Mouse (Mus musculus) embryonic facial prominence, embryonic 11.5 days (tissue): ENCODE data around the gene Cyp2w1. TPM values are rescaled to one million over a fixed set of nuclear protein-coding genes. Genes with fewer than 3 reads are reported as not detected.

Experiments
- ATAC-seq: fragments of 200-750 bp; cut with Nextera tagmentation; replicated peaks from 2 replicates; pipeline ENCODE4 v1.8.0; 2017; ENCODE audit warnings: low read depth; ENCODE audit not compliant: insufficient number of reproducible peaks, low FRiP score, low TSS enrichment
- DNase-seq: peaks from one replicate; pipeline ENCODE4 v3.0.0-alpha.2; 2015; ENCODE audit warnings: low spot score
- H3K27ac ChIP-seq: fragments of 300-500 bp; sonication (generic); replicated peaks from 2 replicates; pipeline ENCODE4 v1.5.1; 2014; ENCODE audit warnings: mild to moderate bottlenecking, low read depth, low read length, control low read depth
- H3K27me3 ChIP-seq: fragments of 300-500 bp; sonication (generic); 2 replicates; pipeline ENCODE4 v1.6.1; 2014; ENCODE audit warnings: mild to moderate bottlenecking, low read length, moderate library complexity, mixed read lengths; ENCODE audit not compliant: control insufficient read depth, insufficient read depth
- H3K36me3 ChIP-seq: fragments of 300-500 bp; sonication (generic); replicated peaks from 2 replicates; pipeline ENCODE4 v1.6.1; 2014; ENCODE audit warnings: low read depth, mild to moderate bottlenecking, low read length, moderate library complexity, mixed read lengths; ENCODE audit not compliant: control insufficient read depth, insufficient read depth
- H3K4me1 ChIP-seq: fragments of 300-500 bp; sonication (generic); 2 replicates; pipeline ENCODE4 v1.6.1; 2014; ENCODE audit warnings: low read length, mixed read lengths; ENCODE audit not compliant: control insufficient read depth, insufficient read depth
- H3K4me2 ChIP-seq: fragments of 300-500 bp; sonication (generic); 2 replicates; pipeline ENCODE4 v1.6.1; 2014; ENCODE audit warnings: low read depth, mild to moderate bottlenecking, control low read depth, low read length, moderate library complexity
- H3K4me3 ChIP-seq: fragments of 300-500 bp; sonication (generic); 2 replicates; pipeline ENCODE4 v1.5.1; 2014; ENCODE audit warnings: low read depth, low read length, control low read depth
- H3K9ac ChIP-seq: fragments of 300-500 bp; sonication (generic); replicated peaks from 2 replicates; pipeline ENCODE4 v1.6.1; 2014; ENCODE audit warnings: mild to moderate bottlenecking, control low read depth, low read length
- H3K9me3 ChIP-seq: fragments of 300-500 bp; sonication (generic); replicated peaks from 2 replicates; pipeline ENCODE4 v1.6.1; 2016; ENCODE audit warnings: mild to moderate bottlenecking, low read length, inconsistent platforms, mixed read lengths; ENCODE audit not compliant: control insufficient read depth
- WGBS: fragments of 180-500 bp; shearing (Covaris S2); extraction: QIAGEN DNeasy Blood & Tissue Kit; methylation state at CpG from one replicate; pipeline ENCODE4 v1.1.7; 2014; 5-methylcytosine and 5-hydroxymethylcytosine counted together
- polyA plus RNA-seq: library from polyadenylated mRNA; unstranded; fragments of >200 nt; fragmentation: Nextera tagmentation; extraction: Ambion mirVana; gene quantifications from 2 replicates; pipeline ENCODE4 v1.2.1, GENCODE M21; 2014

Cyp2w1 gene
- polyA plus RNA-seq, 1 experiment from 2014 or later, result 0.41 TPM

- no peak overlapping the region for H3K27ac ChIP-seq
- no peaks in the 10 kb centered on the region for H3K9me3 ChIP-seq
- H3K4me1 ChIP-seq, result 0 out of 2 replicates have a peak, but pooled peaks cover 2% of the 10 kb centered on the region
- DNase-seq, result no peak
- no peak for ATAC-seq
- no peaks in the 10 kb centered on the region for H3K36me3 ChIP-seq
- H3K9ac ChIP-seq, result no peak overlapping the region
- H3K4me2 ChIP-seq, result no peak overlapping the region
- no peaks in the 10 kb centered on the region for H3K27me3 ChIP-seq
- no peak overlapping the region for H3K4me3 ChIP-seq
- 77% methylated on average over 6 of the region's 6 CpGs for WGBS
Measured at GRCm38 (mm10) chr5:139349713-139350112, 2.7 kb upstream of the Cyp2w1 start.

GRCm38 (mm10) chr5:139351134-139351533 lies 1.3 kb upstream of the Cyp2w1 start, which contains the start of gene Cox19:
Gene Cox19 (minus strand): TSS chr5:139351418.
- Histone ChIP-seq H3K36me3 (no peaks in the 10 kb centered on the region), H3K27ac (0 out of 2 replicates have a peak within 1 kb of the TSS, but pooled peaks have one; percentile 6), H3K4me2 (no peak within 1 kb of the TSS), H3K9ac (peak within 1 kb of the TSS; percentile 18; the same call in 1 of the 2 replicates), H3K9me3 (no peaks in the 10 kb centered on the region), H3K27me3 (no peaks in the 10 kb centered on the region), H3K4me1 (0 out of 2 replicates have a peak, but pooled peaks cover 2% of the 10 kb centered on the region), H3K4me3 (no peak within 1 kb of the TSS)
- 50% methylated on average over 5 of the region's 5 CpGs for WGBS
- no peak for DNase-seq
- ATAC-seq, result no peak

DNA sequence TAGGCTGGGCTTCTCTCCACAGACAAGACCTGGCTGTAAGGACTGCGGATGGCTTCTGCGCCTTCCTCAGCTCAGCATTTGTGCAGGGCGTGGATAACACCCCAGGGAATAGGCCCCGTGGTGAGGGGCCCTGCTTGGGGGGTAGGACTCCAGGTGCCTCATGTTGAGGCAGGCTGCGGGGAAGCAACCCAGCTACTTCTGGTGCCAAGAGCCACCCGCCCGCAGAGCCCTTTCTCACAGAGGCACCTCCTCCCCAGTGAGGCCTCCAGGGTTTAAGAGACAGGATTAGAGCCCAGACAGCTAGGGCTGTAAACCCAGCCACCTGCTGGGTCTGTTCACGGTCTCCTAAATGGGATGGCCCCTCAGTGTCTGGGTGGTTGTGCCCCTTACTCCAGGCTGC lies 789 bp upstream of the Cyp2w1 start:
- H3K9me3 ChIP-seq, result no peaks in the 10 kb centered on the region
- WGBS, result 25% methylated on average over 8 of the region's 8 CpGs
- ATAC-seq (no peak), DNase-seq (no peak)
- peak overlapping the region; percentile 18; the same call in 1 of the 2 replicates for H3K9ac ChIP-seq
- H3K4me2 ChIP-seq, result no peak overlapping the region
- no peak overlapping the region for H3K4me3 ChIP-seq
- H3K27me3 ChIP-seq, result no peaks in the 10 kb centered on the region
- H3K4me1 ChIP-seq, result 0 out of 2 replicates have a peak, but pooled peaks cover 2% of the 10 kb centered on the region
- H3K36me3 ChIP-seq, result no peaks in the 10 kb centered on the region
- 0 out of 2 replicates have a peak overlapping the region, but pooled peaks have one; percentile 6 for H3K27ac ChIP-seq

GRCm38 (mm10) chr5:139353496-139353895 lies 1.1 kb downstream of the Cyp2w1 start:
- WGBS, result 60% methylated on average over 10 of the region's 10 CpGs
- H3K4me2 ChIP-seq, result no peak overlapping the region
- no peaks in the 10 kb centered on the region for H3K9me3 ChIP-seq
- H3K27ac ChIP-seq, result no peak overlapping the region
- H3K4me1 ChIP-seq, result 0 out of 2 replicates have a peak, but pooled peaks cover 2% of the 10 kb centered on the region
- no peaks in the 10 kb centered on the region for H3K27me3 ChIP-seq
- H3K4me3 ChIP-seq, result no peak overlapping the region
- H3K36me3 ChIP-seq, result no peaks in the 10 kb centered on the region
- DNase-seq, result peak; percentile 27
- no peak overlapping the region for H3K9ac ChIP-seq
- ATAC-seq, result no peak

DNA sequence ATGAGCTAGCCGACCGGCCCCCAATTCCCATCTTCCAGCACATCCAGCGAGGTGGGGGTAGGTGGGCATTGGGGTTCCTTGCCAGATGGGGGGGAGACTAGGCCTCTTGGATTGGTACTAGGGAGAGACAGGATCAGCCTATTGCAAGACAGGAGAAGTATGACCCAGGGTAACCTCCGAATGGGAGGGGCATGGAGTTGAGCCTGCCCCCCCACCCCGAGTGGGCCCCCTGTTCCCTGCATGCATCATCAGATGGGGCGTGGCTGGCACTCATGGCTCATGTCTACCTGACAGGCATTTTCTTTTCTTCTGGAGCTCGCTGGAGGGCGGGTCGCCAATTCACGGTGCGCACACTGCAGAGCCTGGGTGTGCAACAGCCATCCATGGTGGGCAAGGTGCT lies 1.5 kb downstream of the Cyp2w1 start:
- Histone ChIP-seq H3K4me1 (0 out of 2 replicates have a peak, but pooled peaks cover 2% of the 10 kb centered on the region), H3K27ac (no peak overlapping the region), H3K36me3 (no peaks in the 10 kb centered on the region), H3K9me3 (no peaks in the 10 kb centered on the region), H3K27me3 (no peaks in the 10 kb centered on the region), H3K4me3 (no peak overlapping the region), H3K4me2 (no peak overlapping the region; the same call in 1 of the 2 replicates), H3K9ac (no peak overlapping the region)
- 83% methylated on average over 11 of the region's 11 CpGs for WGBS
- DNase-seq (no peak), ATAC-seq (no peak)

DNA sequence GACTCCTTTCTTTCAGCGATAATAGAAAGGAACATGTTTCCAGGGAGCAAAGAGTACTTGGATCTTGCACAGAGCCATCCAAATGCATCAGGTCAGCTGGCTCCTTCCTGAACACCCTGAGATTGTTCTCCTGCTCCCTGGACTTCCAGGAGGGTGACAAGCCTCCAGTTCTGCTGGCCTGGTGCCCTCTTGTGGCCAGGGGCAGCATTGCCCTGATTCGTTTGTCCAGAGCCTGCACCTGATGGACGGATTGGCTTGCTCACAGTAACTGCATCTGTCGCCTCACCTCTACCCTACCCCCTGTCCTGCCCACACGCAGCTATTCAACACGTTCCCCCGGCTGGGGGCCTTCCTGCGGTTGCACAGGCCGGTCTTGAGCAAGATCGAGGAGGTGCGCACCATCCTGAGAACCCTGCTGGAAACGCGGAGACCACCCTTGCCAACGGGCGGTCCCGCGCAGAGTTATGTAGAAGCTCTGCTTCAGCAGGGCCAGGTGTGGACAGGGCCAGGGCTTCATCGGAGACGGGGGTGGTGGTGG lies 2.9 kb downstream of the Cyp2w1 start:
- Histone ChIP-seq H3K9me3 (no peaks in the 10 kb centered on the region), H3K4me2 (no peak overlapping the region), H3K36me3 (no peaks in the 10 kb centered on the region), H3K27me3 (no peaks in the 10 kb centered on the region), H3K27ac (no peak overlapping the region), H3K4me3 (no peak overlapping the region), H3K4me1 (0 out of 2 replicates have a peak, but pooled peaks cover 2% of the 10 kb centered on the region), H3K9ac (no peak overlapping the region)
- ATAC-seq, result no peak; the same call in 1 of the 2 replicates
- WGBS, result 37% methylated on average over 19 of the region's 19 CpGs
- DNase-seq, result peak; percentile 80

DNA sequence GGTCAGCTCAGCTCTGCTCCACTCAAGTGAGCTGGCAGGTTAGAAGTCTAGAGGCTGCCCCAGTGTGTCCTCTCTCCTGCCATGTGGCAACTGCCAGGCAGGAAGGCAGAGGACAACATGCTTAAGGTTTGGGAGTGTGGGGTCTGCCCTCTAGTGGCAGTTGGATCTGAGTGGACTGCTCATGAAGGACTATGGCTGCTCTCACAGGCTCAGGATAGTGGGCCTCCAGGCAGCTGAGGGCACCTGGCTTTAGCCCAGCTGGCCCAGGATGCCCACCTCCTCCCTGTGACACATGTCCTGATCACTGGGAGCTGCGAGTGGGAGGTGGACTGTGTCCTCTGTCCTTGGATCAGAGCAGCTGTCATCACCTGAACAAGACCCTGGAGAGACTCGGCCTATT lies 6.2 kb downstream of the Cyp2w1 start:
- no peaks in the 10 kb centered on the region for H3K4me1 ChIP-seq
- no peak for ATAC-seq

GRCm38 (mm10) chr5:139359244-139359643 lies 6.8 kb downstream of the Cyp2w1 start:
- ATAC-seq, result no peak
- WGBS, result 96% methylated on average over 5 of the region's 5 CpGs

More for the DNA sequence above, 6.2 kb downstream of the Cyp2w1 start:
- Histone ChIP-seq H3K9me3 (no peaks in the 10 kb centered on the region), H3K27ac (no peak overlapping the region), H3K27me3 (no peaks in the 10 kb centered on the region), H3K36me3 (no peaks in the 10 kb centered on the region), H3K4me3 (no peak overlapping the region), H3K9ac (no peak overlapping the region), H3K4me2 (no peak overlapping the region)
- 65% methylated on average over 2 of the region's 2 CpGs for WGBS
- peak; percentile 54 for DNase-seq

More at GRCm38 (mm10) chr5:139359244-139359643, 6.8 kb downstream of the Cyp2w1 start:
- no peaks in the 10 kb centered on the region for H3K4me1 ChIP-seq
- no peak for DNase-seq
- no peak overlapping the region for H3K27ac ChIP-seq
- H3K4me2 ChIP-seq, result no peak overlapping the region
- H3K36me3 ChIP-seq, result no peaks in the 10 kb centered on the region
- no peak overlapping the region for H3K9ac ChIP-seq
- no peak overlapping the region for H3K4me3 ChIP-seq
- H3K27me3 ChIP-seq, result no peaks in the 10 kb centered on the region
- no peaks in the 10 kb centered on the region for H3K9me3 ChIP-seq
